Mouse (Mus musculus) left cerebral cortex, adult 8-10 months (tissue): ENCODE data around the gene Mfap2. TPM values are rescaled to one million over a fixed set of nuclear protein-coding genes. Genes with fewer than 3 reads are reported as not detected.

ENCODE experiments used
- total RNA-seq, 4 experiments: library from RNA; stranded (reverse); gene quantifications; 2 replicates each; pipeline ENCODE4 v1.2.4; 2022

The Mfap2 gene
- total RNA-seq, 4 experiments from 2014 or later: 1.8 to 5.2 (median 3.3) TPM

Other genes starting within 250 kb of the Mfap2 start
- gene Padi4, start 236.2 kb upstream of the Mfap2 start, total RNA-seq: 1 to 10 TPM in 1 of 4 experiments, not detected in 3; 1.6 TPM
- gene Padi3, start 199.8 kb upstream of the Mfap2 start, total RNA-seq: not detected
- gene Padi1, start 164.6 kb upstream of the Mfap2 start, total RNA-seq: under 1 TPM in 2 of 4 experiments, not detected in 2; 0.11 to 0.16 TPM
- 10 to 100 TPM; 18.8 to 23.9 (median 23.5) TPM for gene Padi2, start 104.1 kb upstream of the Mfap2 start, total RNA-seq
- gene Sdhb, start 49.2 kb upstream of the Mfap2 start, total RNA-seq: 100 to 1,000 TPM; 186 to 203 (median 195) TPM
- 100 to 1,000 TPM; 141 to 156 (median 150) TPM for gene Atp13a2, start 23.5 kb upstream of the Mfap2 start, total RNA-seq
- gene Crocc, start 50.1 kb downstream of the Mfap2 start, total RNA-seq: 10 to 100 TPM; 44.2 to 69.2 (median 54.3) TPM
- gene Necap2, start 67.9 kb downstream of the Mfap2 start, total RNA-seq: 10 to 100 TPM; 37.3 to 59.5 (median 44.3) TPM
- under 1 TPM; 0.24 to 0.30 (median 0.29) TPM for gene Spata21, start 77.9 kb downstream of the Mfap2 start, total RNA-seq
- gene Szrd1, start 129.4 kb downstream of the Mfap2 start, total RNA-seq: 10 to 100 TPM; 48.3 to 62.8 (median 49.9) TPM
- 10 to 100 TPM; 25.8 to 31.5 (median 27.5) TPM for gene Fbxo42, start 137.5 kb downstream of the Mfap2 start, total RNA-seq
- gene Rsg1, start 203.5 kb downstream of the Mfap2 start, total RNA-seq: 1 to 10 TPM; 3.3 to 5.0 (median 4.1) TPM
- gene Arhgef19, start 229.1 kb downstream of the Mfap2 start, total RNA-seq: 10 to 100 TPM; 13.7 to 18.3 (median 15.8) TPM